Mouse (Mus musculus) stomach, embryonic 15.5 days (tissue): ENCODE measurements around the gene Rpl18a. TPM values are rescaled to one million over a fixed set of nuclear protein-coding genes. Genes with fewer than 3 reads are reported as not detected.
A peak's percentile ranks its signal among the peaks of the same experiment; 100 is the strongest.

Experiments
- ATAC-seq: fragments of 200-750 bp; cut with Nextera tagmentation; 2 replicates; pipeline ENCODE4 v1.8.0; 2017; ENCODE audit warnings: low read depth, moderate number of reproducible peaks, moderate TSS enrichment; ENCODE audit not compliant: insufficient read depth, low FRiP score
- H3K27ac ChIP-seq: fragments of 300-500 bp; sonication (generic); 2 replicates; pipeline ENCODE4 v1.5.1; 2015; ENCODE audit warnings: mild to moderate bottlenecking, inconsistent platforms
- H3K27me3 ChIP-seq: fragments of 300-500 bp; sonication (generic); replicated peaks from 2 replicates; pipeline ENCODE4 v1.6.1; 2015; ENCODE audit warnings: inconsistent platforms
- H3K36me3 ChIP-seq: fragments of 300-500 bp; sonication (generic); 2 replicates; pipeline ENCODE4 v1.6.1; 2015; ENCODE audit warnings: inconsistent platforms
- H3K4me1 ChIP-seq: fragments of 300-500 bp; sonication (generic); 2 replicates; pipeline ENCODE4 v1.6.1; 2015; ENCODE audit warnings: inconsistent platforms
- H3K4me2 ChIP-seq: fragments of 300-500 bp; sonication (generic); 2 replicates; pipeline ENCODE4 v1.6.1; 2015; ENCODE audit warnings: mild to moderate bottlenecking, inconsistent platforms
- H3K4me3 ChIP-seq: fragments of 300-500 bp; sonication (generic); replicated peaks from 2 replicates; pipeline ENCODE4 v1.5.1; 2015; ENCODE audit warnings: inconsistent platforms
- H3K9ac ChIP-seq: fragments of 300-500 bp; sonication (generic); 2 replicates; pipeline ENCODE4 v1.6.1; 2015; ENCODE audit warnings: inconsistent platforms
- H3K9me3 ChIP-seq: fragments of 300-500 bp; sonication (generic); 2 replicates; pipeline ENCODE4 v1.6.1; 2016; ENCODE audit warnings: inconsistent platforms
- WGBS: fragments of 180-500 bp; shearing (Covaris S2); methylation state at CpG from one replicate; pipeline ENCODE4 v1.1.7; 2015; 5-methylcytosine and 5-hydroxymethylcytosine counted together
- polyA plus RNA-seq: library from polyadenylated mRNA; unstranded; fragments of >200 nt; fragmentation: Nextera tagmentation; extraction: Ambion mirVana; gene quantifications from 2 replicates; pipeline ENCODE4 v1.2.1, GENCODE M21; 2015

Rpl18a gene
- polyA plus RNA-seq, 1 experiment from 2014 or later, result 3,932 TPM

GRCm38 (mm10) chr8:70874441-70874840 is 22.8 kb downstream of the Rpl18a start:
- H3K4me2 ChIP-seq, result no peak overlapping the region
- no peaks in the 10 kb centered on the region for H3K36me3 ChIP-seq
- H3K9ac ChIP-seq, result no peak overlapping the region
- H3K27ac ChIP-seq, result no peak overlapping the region
- no peaks in the 10 kb centered on the region for H3K27me3 ChIP-seq
- ATAC-seq, result no peak
- H3K4me1 ChIP-seq, result peaks cover 10% of the 10 kb centered on the region; the same call in 1 of the 2 replicates
- no peaks in the 10 kb centered on the region for H3K9me3 ChIP-seq
- no peak overlapping the region for H3K4me3 ChIP-seq
- 89% methylated on average over 13 of the region's 13 CpGs for WGBS

DNA sequence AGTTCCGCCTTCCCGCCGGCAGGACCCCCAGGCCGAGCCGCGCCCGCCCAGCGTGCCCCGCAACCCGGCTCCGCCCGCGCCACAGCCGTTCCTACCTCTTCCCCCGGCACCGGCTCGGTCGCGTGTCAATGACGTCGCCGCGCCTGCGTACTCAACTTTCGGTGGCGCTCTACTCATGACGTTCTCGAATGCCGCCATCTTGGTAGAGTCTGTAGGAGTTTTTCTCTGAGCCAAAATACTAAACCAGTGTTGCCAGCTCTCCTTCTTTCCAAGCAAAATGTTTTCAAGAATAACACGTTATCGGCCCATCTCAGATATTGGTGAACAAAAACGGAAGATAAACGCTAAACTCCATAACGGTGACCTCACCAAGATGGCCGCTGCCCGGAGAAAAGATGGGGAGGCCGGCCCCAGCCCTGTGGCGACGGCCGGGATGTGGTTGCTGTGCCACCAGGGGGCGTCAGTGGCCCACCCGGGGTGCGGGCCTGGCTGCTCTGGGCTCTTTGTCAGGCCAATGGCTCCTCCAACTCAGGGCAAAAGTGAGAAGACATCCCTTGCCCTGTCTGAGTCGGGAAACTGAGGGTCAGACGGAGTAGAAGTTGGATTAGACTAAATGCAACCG is 23.7 kb downstream of the Rpl18a start, which contains the start of gene Ccdc124:
Ccdc124 (minus strand) TSS at position 572 of the 622 bp plus-strand sequence.
- Histone ChIP-seq H3K27ac (peak within 1 kb of the TSS; percentile 78), H3K9ac (peak within 1 kb of the TSS; percentile 74), H3K4me3 (peak within 1 kb of the TSS; percentile 95), H3K9me3 (no peaks in the 10 kb centered on the region), H3K27me3 (no peaks in the 10 kb centered on the region), H3K4me1 (peaks cover 19% of the 10 kb centered on the region), H3K4me2 (peak within 1 kb of the TSS; percentile 89), H3K36me3 (no peaks in the 10 kb centered on the region)
- ATAC-seq, result peak; percentile 86
- 1% methylated on average over 46 of the region's 46 CpGs for WGBS

GRCm38 (mm10) chr8:70872643-70873363 is 24.4 kb downstream of the Rpl18a start:
- H3K9ac ChIP-seq, result peak overlapping the region; percentile 74
- peaks cover 3% of the 10 kb centered on the region; the same call in 1 of the 2 replicates for H3K36me3 ChIP-seq
- ATAC-seq, result no peak; the same call in 1 of the 2 replicates
- WGBS, result 4% methylated on average over 31 of the region's 31 CpGs
- no peaks in the 10 kb centered on the region for H3K9me3 ChIP-seq
- H3K4me2 ChIP-seq, result peak overlapping the region; percentile 89
- H3K4me1 ChIP-seq, result peaks cover 24% of the 10 kb centered on the region
- no peaks in the 10 kb centered on the region for H3K27me3 ChIP-seq
- peak overlapping the region; percentile 95 for H3K4me3 ChIP-seq
- H3K27ac ChIP-seq, result peak overlapping the region; percentile 78

DNA sequence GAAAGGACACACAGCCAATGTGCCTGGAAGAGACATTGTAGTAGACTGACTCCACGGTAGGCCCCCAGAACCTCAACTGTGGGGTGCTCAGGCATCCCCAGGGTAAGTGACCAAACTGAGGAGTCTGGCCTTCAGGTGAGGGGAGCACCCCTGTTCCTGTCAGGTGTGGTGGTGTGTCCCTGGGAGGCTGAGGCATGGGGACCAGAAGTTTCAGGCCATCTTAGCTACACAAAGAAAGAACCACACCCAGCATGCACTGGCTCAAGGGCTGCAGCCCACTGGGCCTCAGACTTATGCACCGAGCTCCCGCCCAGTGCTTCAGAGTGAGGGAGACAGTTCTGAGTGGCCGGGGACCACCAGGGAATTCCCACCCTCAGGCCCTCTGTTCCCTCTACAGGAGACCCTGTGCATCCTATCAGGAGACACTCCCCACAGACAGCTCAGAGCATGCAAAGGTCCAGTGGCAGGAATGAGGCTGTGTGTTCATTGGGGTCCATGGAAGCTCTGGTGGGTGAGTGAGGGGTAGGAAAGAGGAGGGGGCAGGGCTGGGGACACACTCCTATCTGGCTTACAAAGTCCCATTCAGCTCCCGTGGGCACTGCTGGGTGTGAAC is 25.9 kb downstream of the Rpl18a start:
- ATAC-seq, result no peak
- H3K9me3 ChIP-seq, result no peaks in the 10 kb centered on the region
- no peak overlapping the region for H3K4me2 ChIP-seq
- no peak overlapping the region; the same call in 1 of the 2 replicates for H3K9ac ChIP-seq
- WGBS, result 84% methylated on average over 5 of the region's 5 CpGs
- no peak overlapping the region for H3K27ac ChIP-seq
- H3K4me1 ChIP-seq, result peaks cover 26% of the 10 kb centered on the region
- H3K4me3 ChIP-seq, result no peak overlapping the region
- H3K27me3 ChIP-seq, result no peaks in the 10 kb centered on the region
- peaks cover 3% of the 10 kb centered on the region; the same call in 1 of the 2 replicates for H3K36me3 ChIP-seq

DNA sequence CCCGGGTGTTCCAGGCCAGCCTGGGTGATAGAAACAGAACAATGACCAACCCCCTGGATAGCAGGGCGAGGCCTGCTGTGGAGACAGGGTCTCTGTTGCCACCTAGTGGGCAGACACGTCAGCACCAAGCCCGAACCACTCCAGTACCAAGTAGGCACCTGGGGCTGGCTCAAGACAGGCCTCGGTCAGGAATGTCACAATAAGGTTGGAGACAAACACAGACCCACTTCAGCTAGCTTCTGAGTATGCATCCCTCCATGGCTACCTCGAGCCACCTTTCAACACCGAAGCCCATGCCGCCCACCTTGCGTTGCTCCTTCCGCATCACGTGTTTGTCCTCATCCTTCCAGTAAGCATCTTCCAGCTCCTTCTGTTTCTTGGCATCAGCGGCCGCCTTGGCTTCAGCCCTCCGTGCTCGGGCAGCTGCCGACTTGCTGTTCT is 27.6 kb downstream of the Rpl18a start:
- Histone ChIP-seq H3K36me3 (peaks cover 3% of the 10 kb centered on the region; the same call in 1 of the 2 replicates), H3K9ac (no peak overlapping the region), H3K27ac (no peak overlapping the region), H3K4me3 (no peak overlapping the region), H3K27me3 (no peaks in the 10 kb centered on the region), H3K4me1 (peaks cover 34% of the 10 kb centered on the region), H3K4me2 (no peak overlapping the region), H3K9me3 (no peaks in the 10 kb centered on the region)
- no peak for ATAC-seq
- WGBS, result 45% methylated on average over 16 of the region's 16 CpGs

DNA sequence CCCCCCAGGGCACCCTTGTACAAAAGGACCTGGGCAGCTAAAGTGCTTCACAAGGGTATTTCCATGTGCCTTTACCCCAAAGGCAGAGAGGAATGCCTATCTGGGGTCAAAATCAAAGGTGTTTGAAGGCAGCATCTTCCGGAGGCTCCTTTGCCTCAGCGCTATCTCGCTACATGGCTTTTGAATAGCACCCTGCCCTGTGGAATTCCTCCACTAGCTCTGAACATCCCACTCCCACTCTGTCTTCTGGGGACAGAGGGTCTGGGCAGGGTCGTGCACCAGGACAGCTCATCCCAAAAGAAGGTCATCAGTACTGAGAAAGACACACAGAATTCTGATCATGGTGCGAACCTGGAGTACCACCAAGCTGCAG is 28.0 kb downstream of the Rpl18a start:
- peak overlapping the region; percentile 3; the same call in 1 of the 2 replicates for H3K27ac ChIP-seq
- WGBS, result 33% methylated on average over 5 of the region's 5 CpGs
- H3K36me3 ChIP-seq, result peaks cover 3% of the 10 kb centered on the region; the same call in 1 of the 2 replicates
- H3K27me3 ChIP-seq, result peaks cover 4% of the 10 kb centered on the region; the same call in 1 of the 2 replicates
- no peak overlapping the region for H3K4me3 ChIP-seq
- H3K9me3 ChIP-seq, result no peaks in the 10 kb centered on the region
- ATAC-seq, result no peak
- H3K4me2 ChIP-seq, result peak overlapping the region; percentile 42; the same call in 1 of the 2 replicates
- peaks cover 39% of the 10 kb centered on the region for H3K4me1 ChIP-seq
- no peak overlapping the region for H3K9ac ChIP-seq

DNA sequence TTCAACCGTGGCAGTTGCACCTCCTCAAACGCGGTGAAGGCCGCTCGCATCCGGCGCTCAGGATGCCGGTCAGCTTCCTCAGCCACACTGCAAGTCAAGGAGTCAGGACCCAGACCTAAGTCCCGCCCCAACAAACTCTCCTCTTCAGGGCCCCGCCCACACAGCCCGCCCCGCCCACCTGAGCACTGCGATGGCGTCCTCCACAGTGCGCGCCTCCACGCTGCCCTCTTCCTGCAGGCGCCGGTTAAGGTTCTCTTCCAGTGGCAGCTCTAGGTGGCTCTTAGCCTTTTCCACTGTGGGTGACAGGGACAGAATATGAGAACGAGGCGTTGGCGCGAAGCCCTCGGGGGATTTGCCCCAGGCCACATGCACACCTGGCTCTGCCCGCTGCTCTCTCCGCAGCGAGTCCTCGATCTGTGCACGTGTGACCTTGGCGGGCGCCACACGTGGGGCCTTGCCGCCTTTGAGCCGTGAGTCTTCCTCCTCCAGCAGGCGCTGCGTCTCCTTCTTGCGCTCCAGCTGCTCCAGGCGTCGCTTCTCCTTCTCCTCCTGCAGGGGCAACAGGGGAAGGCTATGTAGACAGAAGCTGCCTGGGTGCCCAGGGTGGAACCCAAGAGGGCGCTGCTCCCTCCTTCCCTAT is 28.5 kb downstream of the Rpl18a start:
- Histone ChIP-seq H3K4me1 (peaks cover 44% of the 10 kb centered on the region), H3K9ac (no peak overlapping the region), H3K27me3 (peaks cover 9% of the 10 kb centered on the region; the same call in 1 of the 2 replicates), H3K9me3 (no peaks in the 10 kb centered on the region), H3K4me3 (0 out of 2 replicates have a peak overlapping the region, but pooled peaks have one; percentile 1), H3K27ac (peak overlapping the region; percentile 3; the same call in 1 of the 2 replicates), H3K36me3 (peaks cover 3% of the 10 kb centered on the region; the same call in 1 of the 2 replicates), H3K4me2 (peak overlapping the region; percentile 42)
- WGBS, result 20% methylated on average over 40 of the region's 40 CpGs
- ATAC-seq, result no peak

- H3K9ac ChIP-seq, result no peak overlapping the region
- H3K27ac ChIP-seq, result no peak overlapping the region; the same call in 1 of the 2 replicates
- ATAC-seq, result no peak
- H3K9me3 ChIP-seq, result no peaks in the 10 kb centered on the region
- H3K4me1 ChIP-seq, result peaks cover 49% of the 10 kb centered on the region
- H3K4me2 ChIP-seq, result peak overlapping the region; percentile 84; the same call in 1 of the 2 replicates
- 80% methylated on average over 7 of the region's 7 CpGs for WGBS
- peaks cover 3% of the 10 kb centered on the region; the same call in 1 of the 2 replicates for H3K36me3 ChIP-seq
- H3K27me3 ChIP-seq, result peaks cover 30% of the 10 kb centered on the region
- no peak overlapping the region for H3K4me3 ChIP-seq
Measured at GRCm38 (mm10) chr8:70866566-70866965, 30.6 kb downstream of the Rpl18a start.

DNA sequence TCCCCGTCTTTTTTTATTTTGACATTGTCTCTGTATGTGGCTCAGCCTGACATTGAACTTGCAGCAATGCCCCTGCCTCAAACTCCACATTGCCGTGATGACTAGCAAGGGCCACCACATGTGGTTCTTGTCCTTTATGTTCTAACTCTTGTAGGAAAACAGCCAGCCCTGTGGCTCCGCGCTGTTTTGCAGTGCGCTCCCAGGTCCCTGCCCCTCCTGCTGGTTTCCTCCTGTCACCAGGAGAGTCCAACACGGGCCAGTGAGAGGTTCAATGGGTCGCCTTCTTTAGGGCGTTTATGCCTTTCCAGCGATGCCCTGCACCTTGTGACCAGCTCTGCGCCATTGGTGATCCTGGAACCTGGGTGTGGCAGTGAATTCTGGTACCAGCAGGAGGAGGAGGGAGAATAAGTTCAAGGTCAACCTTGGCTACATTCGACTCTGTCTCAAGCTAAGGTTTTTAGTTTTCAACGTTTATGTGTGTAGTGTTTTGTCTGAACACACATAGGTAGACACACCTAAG is 31.2 kb downstream of the Rpl18a start:
- Histone ChIP-seq H3K36me3 (peaks cover 3% of the 10 kb centered on the region; the same call in 1 of the 2 replicates), H3K27ac (peak overlapping the region; percentile 78), H3K4me3 (peak overlapping the region; percentile 60), H3K27me3 (peaks cover 34% of the 10 kb centered on the region), H3K4me2 (peak overlapping the region; percentile 84), H3K9me3 (no peaks in the 10 kb centered on the region), H3K9ac (no peak overlapping the region), H3K4me1 (peaks cover 47% of the 10 kb centered on the region)
- 6% methylated on average over 12 of the region's 12 CpGs for WGBS
- ATAC-seq, result 0 out of 2 replicates have a peak, but pooled peaks have one; percentile 2

DNA sequence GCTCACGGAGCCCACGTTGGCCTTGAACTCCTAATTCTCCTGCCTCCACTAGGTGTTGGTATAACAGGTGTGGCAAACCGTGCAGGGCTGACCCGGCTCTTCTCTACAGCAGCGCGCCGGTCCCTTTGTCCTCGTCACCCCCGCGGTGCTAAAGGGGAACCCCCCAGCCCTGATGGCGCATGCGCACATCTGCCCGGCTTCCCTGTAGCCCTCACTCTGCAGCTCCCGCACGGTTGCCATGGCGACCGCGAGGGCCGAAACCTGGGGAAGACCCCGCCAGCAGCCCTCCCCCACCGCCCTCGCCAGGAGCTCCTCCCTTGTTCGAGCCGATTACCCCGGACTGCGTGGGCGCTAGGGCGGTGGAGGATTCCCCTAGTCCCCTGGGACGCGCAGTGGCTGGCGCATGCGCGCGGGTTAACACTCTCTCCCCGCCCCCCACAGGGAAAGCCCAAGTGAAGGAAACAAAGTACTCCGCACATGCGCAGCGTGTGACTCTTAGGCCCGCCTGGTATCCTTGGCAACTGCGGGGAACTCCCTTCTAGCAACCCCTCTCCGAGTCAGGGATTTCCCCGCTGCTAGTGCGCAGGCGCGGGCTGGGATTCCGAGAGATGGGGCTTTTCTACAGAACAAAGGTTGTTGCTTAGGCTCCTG is 31.7 kb downstream of the Rpl18a start:
- Histone ChIP-seq H3K36me3 (peaks cover 3% of the 10 kb centered on the region; the same call in 1 of the 2 replicates), H3K9ac (peak overlapping the region; percentile 38), H3K4me1 (peaks cover 47% of the 10 kb centered on the region), H3K4me3 (peak overlapping the region; percentile 60), H3K27ac (peak overlapping the region; percentile 79), H3K4me2 (peak overlapping the region; percentile 84), H3K27me3 (peaks cover 34% of the 10 kb centered on the region), H3K9me3 (no peaks in the 10 kb centered on the region)
- WGBS, result 0% methylated on average over 46 of the region's 46 CpGs
- ATAC-seq, result peak; percentile 88
